Mouse (Mus musculus): ENCODE data around the gene Slc25a10.

- TF ChIP-seq CTCF (IDR thresholded peaks at IDR 0.05; ENCODE audit: low read depth) (no peak), EP300 (IDR thresholded peaks at IDR 0.05; ENCODE audit: low read depth) (no peak)
Measured at GRCm38 (mm10) chr11:120464365-120464764, 27.3 kb upstream of the Slc25a10 start.
